Mouse (Mus musculus) embryo, embryonic 11.5 days (tissue): ENCODE measurements around the gene Cox11.
A peak's percentile ranks its signal among the peaks of the same experiment; 100 is the strongest.

Source experiments
- DNase-seq: peaks from one replicate; pipeline ENCODE4 v3.0.0-alpha.2; 2012; ENCODE audit warnings: low read depth, low spot score

Gene Cox11

DNA sequence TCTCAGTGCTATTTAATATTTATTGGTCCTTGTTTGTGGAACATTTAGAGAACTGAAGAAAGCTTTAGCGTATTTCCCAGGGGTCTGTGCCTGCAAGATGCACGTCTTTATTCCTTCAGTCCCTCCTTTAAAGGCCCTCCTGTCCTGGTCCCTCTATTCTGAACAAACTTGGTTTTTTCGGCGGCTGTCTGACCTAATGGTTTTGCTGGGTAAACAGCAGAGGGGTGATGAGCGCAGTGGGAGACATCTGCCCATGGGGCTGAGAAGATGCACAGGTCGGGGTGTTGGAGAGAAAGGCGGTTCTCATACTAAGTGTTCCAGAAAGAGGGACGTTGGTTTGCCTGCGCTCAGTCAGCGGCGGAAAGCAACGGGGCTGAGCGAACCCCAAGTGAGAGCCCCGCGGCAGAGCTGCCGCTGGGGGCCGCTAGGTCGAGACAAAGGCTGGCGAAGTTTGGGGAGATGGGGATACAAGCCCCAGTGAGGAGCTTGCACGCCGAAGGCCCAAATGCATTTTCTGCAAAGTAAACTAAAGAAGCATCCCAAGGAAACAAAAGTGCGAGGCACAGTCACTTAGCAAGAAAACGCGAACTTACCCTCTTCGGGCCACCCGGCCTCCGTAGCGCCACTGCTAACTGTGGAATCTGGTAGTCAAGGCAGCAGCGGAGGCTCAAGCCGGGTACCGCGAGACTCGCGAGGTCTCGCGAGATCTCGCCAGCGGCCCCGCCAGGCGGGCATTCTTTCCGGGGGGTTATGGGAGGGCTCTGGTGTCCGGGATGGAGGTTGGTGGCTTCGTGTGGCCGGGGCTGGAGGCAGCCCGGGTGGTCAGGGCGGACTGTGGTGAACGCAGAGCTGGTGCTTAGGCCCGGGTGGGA, at the start of gene Cox11, which contains the start of gene Stxbp4:
Gene Cox11, plus strand, starts transcription at position 734 of the 872 bp plus-strand sequence.
Gene Stxbp4, minus strand, starts transcription at position 645 of the 872 bp plus-strand sequence.
- DNase-seq = peak; percentile 96

- no peak for DNase-seq
These were observed 47.0 kb upstream of the Cox11 start for GRCm38 (mm10) chr11:90590996-90591395.

GRCm38 (mm10) chr11:90595826-90596225, 42.1 kb upstream of the Cox11 start:
- DNase-seq = no peak

- DNase-seq = no peak
These were observed 34.9 kb upstream of the Cox11 start for GRCm38 (mm10) chr11:90603066-90603465.

GRCm38 (mm10) chr11:90612118-90612517, 25.9 kb upstream of the Cox11 start:
- no peak for DNase-seq

DNA sequence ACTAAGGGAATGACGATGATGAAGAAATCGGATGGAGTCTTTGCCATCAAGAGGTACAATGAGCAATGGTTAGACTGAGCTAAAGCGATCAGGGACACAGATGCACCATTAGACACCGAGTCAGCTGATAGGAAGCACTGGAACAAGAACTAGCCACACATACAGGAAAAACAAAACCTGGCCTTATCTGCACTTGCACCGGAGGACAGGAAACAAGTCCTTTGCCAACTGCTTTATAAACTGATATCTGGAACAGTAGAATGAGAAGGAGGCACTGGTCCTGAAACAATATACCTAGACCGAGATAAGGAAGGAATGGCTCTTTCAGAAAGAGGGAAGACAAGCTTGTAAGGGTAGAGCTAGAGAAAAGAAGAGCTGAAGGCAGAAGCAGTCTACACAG, 23.2 kb upstream of the Cox11 start:
- DNase-seq = no peak

DNA sequence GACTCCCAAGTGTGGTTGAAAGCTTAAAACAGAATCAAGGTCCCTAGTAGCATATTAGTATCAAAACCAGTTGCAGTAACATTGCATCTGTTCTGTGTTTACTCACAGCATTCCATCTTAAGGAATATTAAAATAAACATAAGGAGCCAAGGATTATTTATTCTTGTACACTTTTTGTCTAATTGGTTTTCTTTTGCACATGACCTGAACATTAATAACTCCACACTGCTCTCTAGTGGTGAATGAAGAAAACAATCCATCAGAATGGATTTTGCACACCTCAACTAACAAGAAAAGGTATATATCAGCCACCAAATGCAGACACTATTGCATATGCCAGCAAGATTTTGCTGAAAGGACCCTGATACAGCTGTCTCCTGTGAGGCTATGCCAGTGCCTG, 21.5 kb upstream of the Cox11 start:
- DNase-seq = no peak

DNA sequence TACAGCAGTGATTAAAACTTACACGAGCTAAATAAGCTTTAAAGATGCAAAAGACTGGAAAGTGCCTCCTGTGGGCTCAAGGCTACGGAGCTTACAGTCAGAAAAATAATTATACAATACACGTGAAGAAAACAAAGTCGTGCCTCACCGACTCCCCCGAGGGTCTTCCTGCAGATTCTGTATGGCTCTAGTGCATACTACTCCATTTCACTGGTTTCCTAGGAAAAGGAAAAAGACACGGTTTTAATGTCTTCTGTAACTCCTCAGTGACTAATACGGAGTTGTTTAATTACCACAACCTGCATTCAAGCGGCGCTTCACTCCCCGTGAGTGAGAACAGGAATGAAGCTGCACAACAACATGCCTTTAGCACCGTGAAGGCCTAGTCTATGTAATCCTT, 15.9 kb upstream of the Cox11 start:
- no peak for DNase-seq

GRCm38 (mm10) chr11:90622500-90622899, 15.5 kb upstream of the Cox11 start:
- DNase-seq = no peak

DNA sequence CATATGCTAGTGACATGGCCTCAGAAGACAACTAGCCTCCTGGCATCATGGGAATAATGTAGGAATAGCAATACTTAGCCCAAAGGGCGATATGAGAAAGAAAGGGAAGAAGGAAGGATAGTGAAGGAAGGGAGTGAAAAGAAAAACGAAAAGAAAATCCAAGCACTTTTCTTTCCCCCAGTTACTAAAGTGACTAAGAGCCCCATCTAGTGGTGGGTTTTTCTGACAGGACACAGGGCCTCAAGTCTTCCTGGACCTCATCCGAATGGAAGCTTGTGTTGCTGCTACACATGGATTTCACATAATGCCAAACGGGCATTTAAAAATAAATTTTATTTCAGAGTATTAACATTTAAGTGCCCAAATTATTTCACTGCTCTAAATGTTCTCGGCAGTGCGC, 14.5 kb upstream of the Cox11 start:
- peak; percentile 26 for DNase-seq

DNA sequence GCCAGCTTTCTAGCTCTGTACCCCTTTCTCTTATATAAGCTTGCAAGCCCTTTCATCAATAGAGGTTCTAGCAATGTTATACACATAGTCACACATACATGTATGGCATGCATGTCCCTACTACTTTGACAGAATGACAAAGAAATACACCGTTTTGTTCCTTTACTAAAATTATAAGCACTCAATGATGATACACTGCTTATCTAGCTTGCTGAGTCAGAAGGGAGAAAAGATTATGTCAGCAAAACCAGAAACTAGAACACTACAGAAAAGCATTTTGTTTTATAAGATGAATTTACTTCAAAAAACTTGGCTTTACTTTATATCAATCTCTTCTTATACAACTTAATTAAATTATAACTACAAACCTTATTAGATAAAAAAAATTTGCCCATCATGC, 12.8 kb upstream of the Cox11 start:
- DNase-seq = no peak

GRCm38 (mm10) chr11:90627751-90628150, 10.2 kb upstream of the Cox11 start:
- no peak for DNase-seq

DNA sequence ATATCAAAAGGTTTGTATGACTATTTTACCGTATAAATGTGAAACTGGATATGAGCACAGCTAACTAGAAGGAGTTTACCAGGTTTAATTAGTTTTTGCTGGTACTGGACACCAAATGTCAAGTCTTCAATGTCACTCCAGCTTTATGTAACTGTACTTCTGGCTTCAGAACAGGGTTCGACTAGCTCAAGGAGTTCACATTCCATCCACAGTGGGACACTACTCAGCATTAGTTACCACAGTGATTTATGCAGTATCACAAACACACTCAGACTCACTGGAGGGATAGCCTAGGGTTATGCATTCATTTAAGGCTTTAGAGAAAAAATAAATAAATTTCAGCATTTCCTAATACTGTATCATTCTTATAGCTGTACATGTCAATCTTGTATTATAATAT, 5.5 kb upstream of the Cox11 start:
- DNase-seq = no peak

GRCm38 (mm10) chr11:90634661-90635060, 3.3 kb upstream of the Cox11 start:
- DNase-seq = no peak

DNA sequence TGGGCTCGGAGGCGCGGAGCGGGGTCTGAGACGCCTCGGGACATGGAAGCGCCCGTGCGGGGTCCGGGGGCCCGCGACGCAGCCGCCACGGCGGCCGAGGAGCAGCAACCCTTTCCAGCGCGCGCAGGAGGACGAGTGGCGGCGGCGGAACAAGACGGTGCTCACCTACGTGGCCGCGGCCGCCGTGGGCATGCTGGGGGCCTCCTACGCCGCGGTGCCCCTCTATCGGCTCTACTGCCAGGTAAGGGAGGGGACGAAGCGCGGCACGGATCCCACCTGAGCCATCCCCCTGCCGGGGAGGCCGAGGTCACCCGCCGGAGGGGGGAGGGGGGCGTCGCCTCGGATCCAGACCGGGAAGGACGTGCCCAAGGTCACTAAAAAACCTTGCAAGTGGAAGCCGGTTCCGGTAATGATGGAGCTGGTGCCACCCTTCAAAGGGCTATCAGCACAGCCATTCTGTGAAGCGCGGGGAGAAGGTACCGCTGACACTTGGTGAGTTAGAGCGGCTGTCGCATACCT, 398 bp downstream of the Cox11 start:
- peak; percentile 8 for DNase-seq

DNA sequence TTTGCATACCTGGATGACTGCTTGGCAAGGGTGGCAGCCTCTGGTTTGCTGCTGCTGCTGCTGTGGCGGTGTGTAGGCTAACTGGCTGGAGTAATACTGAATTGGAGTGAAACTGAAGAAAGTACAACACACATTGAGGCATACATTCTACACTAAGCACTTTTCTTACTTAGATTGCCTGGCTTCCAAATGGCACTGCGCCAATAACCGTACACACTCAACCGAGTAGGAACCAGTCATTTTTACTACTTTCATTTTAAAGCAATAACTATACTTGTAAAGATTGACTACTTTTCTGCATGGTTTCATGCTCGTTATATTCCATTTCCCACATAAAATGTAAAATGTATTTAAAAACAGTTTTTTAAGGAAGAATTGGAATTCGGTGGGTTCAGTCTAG, 11.8 kb downstream of the Cox11 start:
- no peak for DNase-seq

GRCm38 (mm10) chr11:90650231-90650885, 12.4 kb downstream of the Cox11 start:
- DNase-seq = no peak

- no peak for DNase-seq
These were observed 14.6 kb downstream of the Cox11 start for GRCm38 (mm10) chr11:90652603-90653002.

GRCm38 (mm10) chr11:90657527-90657926, 19.6 kb downstream of the Cox11 start:
- DNase-seq = no peak

- DNase-seq = no peak
These were observed 22.7 kb downstream of the Cox11 start for GRCm38 (mm10) chr11:90660662-90661061.

DNA sequence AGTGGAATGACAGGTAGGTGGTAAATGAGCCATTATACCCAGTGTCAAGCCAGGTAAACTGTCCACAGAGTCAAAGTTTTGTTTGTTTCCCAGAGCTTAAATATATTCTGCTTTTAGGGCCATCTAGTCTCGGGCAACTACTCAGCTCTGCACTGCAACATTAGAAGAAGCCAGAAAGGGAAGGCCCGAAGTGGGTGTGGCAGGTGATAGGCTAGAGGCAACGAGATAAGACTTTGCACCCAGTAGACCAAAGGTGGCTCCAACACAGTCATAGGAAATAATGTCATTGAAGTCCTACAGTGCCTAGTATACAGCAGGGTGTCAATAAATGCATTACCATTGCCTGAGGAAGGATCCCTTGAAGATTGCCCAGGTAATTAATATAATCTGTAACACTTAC, 25.1 kb downstream of the Cox11 start:
- no peak for DNase-seq

GRCm38 (mm10) chr11:90663618-90664297, 25.8 kb downstream of the Cox11 start:
- DNase-seq = no peak
